ENCODE assay signal across 9 mouse cellular contexts in genomic region chr1:171387099-171387498, GRCm38 (mm10). TPM values are rescaled to one million over a fixed set of nuclear protein-coding genes. Genes with fewer than 3 reads are reported as not detected.
DNase-seq lines count a peak whose midpoint lies in the region; ATAC-seq and TF ChIP-seq lines count a peak whose summit lies in the region.
"Had no signal": no experiment of that assay in that cellular context is flagged by ENCODE, and none has a peak within 500 bp of the region (broad histone marks: within the 10 kb centered on the region; RNA-seq: fewer than 3 reads in every experiment).

No protein-coding gene starts in this region.

- no peaks in the 10 kb centered on the region for H3K27me3 ChIP-seq in hindbrain, embryonic 13.5 days
- H3K27me3 ChIP-seq in hindbrain, embryonic 14.5 days (ENCODE audit: control insufficient read depth, insufficient read depth, low read length): no peaks in the 10 kb centered on the region
- H3K27me3 ChIP-seq in C2C12 (ENCODE audit: control insufficient read depth, insufficient read depth, insufficient read length): no peaks in the 10 kb centered on the region

- H3K4me2 ChIP-seq in hindbrain, embryonic 13.5 days: no peak overlapping the region
- no peak overlapping the region for H3K4me2 ChIP-seq in hindbrain, embryonic 14.5 days (replicated peaks)

- no peak for DNase-seq in hindbrain, embryonic 14.5 days (ENCODE audit: low spot score)
- DNase-seq in mesoderm, embryonic 11.5 days (ENCODE audit: low read depth, low spot score): peak; percentile 55
- no peak for DNase-seq in adrenal gland, adult 18-20 months (ENCODE audit: low spot score in 2 of 2)
- no peak for DNase-seq in layer of hippocampus, adult 8-10 months (ENCODE audit: low spot score in 2 of 2)
- DNase-seq in left cerebral cortex, adult 18-20 months (ENCODE audit: low spot score in 2 of 2): no peak

- no peak overlapping the region for H3ac ChIP-seq in C2C12 (ENCODE audit: control insufficient read depth, insufficient read length, low read depth)

- ATAC-seq in hindbrain, embryonic 13.5 days (ENCODE audit: low FRiP score): no peak
- ATAC-seq in hindbrain, embryonic 14.5 days (ENCODE audit: low FRiP score): no peak

- 21% methylated on average over 6 of the region's 6 CpGs for WGBS in hindbrain, embryonic 13.5 days
- 21% methylated on average over 6 of the region's 6 CpGs for WGBS in hindbrain, embryonic 14.5 days

- no peak overlapping the region for H3K27ac ChIP-seq in hindbrain, embryonic 13.5 days
- H3K27ac ChIP-seq in hindbrain, embryonic 14.5 days: no peak overlapping the region
- no peak overlapping the region for H3K27ac ChIP-seq in bone marrow macrophage, adult 2 months (ENCODE audit: insufficient read depth, low read depth, low read length)

- no peak for TF ChIP-seq POLR2A in bone marrow macrophage, adult 2 months (IDR thresholded peaks at IDR 0.05; ENCODE audit: borderline replicate concordance, low read depth, low read length)

- peak overlapping the region; percentile 49; the same call in 1 of the 2 replicates for H3K9ac ChIP-seq in hindbrain, embryonic 13.5 days
- no peak overlapping the region for H3K9ac ChIP-seq in hindbrain, embryonic 14.5 days

- no peaks in the 10 kb centered on the region for H3K36me3 ChIP-seq in hindbrain, embryonic 13.5 days
- no peaks in the 10 kb centered on the region for H3K36me3 ChIP-seq in hindbrain, embryonic 14.5 days (replicated peaks; ENCODE audit: control insufficient read depth, insufficient read depth)
- no peaks in the 10 kb centered on the region for H3K36me3 ChIP-seq in C2C12 (ENCODE audit: control insufficient read depth, insufficient read depth)

- H3K4me1 ChIP-seq in hindbrain, embryonic 13.5 days (replicated peaks): peaks cover 3% of the 10 kb centered on the region
- no peaks in the 10 kb centered on the region for H3K4me1 ChIP-seq in hindbrain, embryonic 14.5 days (replicated peaks; ENCODE audit: control insufficient read depth, insufficient read depth, low read length)
- H3K4me1 ChIP-seq in bone marrow macrophage, adult 2 months (ENCODE audit: control insufficient read depth, insufficient read depth, low read length): peaks cover 32% of the 10 kb centered on the region

- no peaks in the 10 kb centered on the region for H3K79me3 ChIP-seq in C2C12 (ENCODE audit: low read depth)

- H3K9me3 ChIP-seq in hindbrain, embryonic 13.5 days: no peaks in the 10 kb centered on the region
- no peaks in the 10 kb centered on the region for H3K9me3 ChIP-seq in hindbrain, embryonic 14.5 days (ENCODE audit: control insufficient read depth, low read length)

- H3K79me2 ChIP-seq in C2C12 (ENCODE audit: control insufficient read depth, insufficient read depth): no peaks in the 10 kb centered on the region

- TF ChIP-seq CTCF in C2C12 (IDR thresholded peaks at IDR 0.05; ENCODE audit: control insufficient read depth, insufficient read depth, insufficient read length): peak; percentile 15
- peak; percentile 54 for TF ChIP-seq CTCF in bone marrow macrophage, adult 2 months (IDR thresholded peaks at IDR 0.05; ENCODE audit: low read depth, low read length)

- H3K4me3 ChIP-seq in hindbrain, embryonic 13.5 days: no peak overlapping the region
- H3K4me3 ChIP-seq in hindbrain, embryonic 14.5 days (replicated peaks; ENCODE audit: low read length): no peak overlapping the region
- no peak overlapping the region for H3K4me3 ChIP-seq in C2C12 (ENCODE audit: insufficient read depth, poor library complexity, severe bottlenecking)
- H3K4me3 ChIP-seq in bone marrow macrophage, adult 2 months (ENCODE audit: insufficient read depth, low read length): no peak overlapping the region

TF ChIP-seq in C2C12, 6 proteins besides CTCF, POLR2A, EP300 and RAD21:
- no peak for TF ChIP-seq MYOD1 (IDR thresholded peaks at IDR 0.05; ENCODE audit: control insufficient read depth, insufficient read length, low read depth)
- no peak for TF ChIP-seq CEBPB (IDR thresholded peaks at IDR 0.05; ENCODE audit: low read depth)
- TF ChIP-seq FOSL1 (IDR thresholded peaks at IDR 0.05; ENCODE audit: insufficient read depth, low read length, poor library complexity, severe bottlenecking): no peak
TF ChIP-seq in C2C12: peak in this region for 0.

RNA-seq across cellular contexts. Expression of gene Arhgap30, which starts 1.7 kb away (rescaled TPM):
- 1.00 and 1.0 TPM in 2 replicates for polyA plus RNA-seq in hindbrain, embryonic 13.5 days (2015; fragmentation: Nextera tagmentation; extraction: Ambion mirVana)
- 0.31 and 0.71 TPM in 2 replicates for polyA plus RNA-seq in hindbrain, embryonic 14.5 days (2014; fragmentation: Nextera tagmentation; extraction: Ambion mirVana)
- polyA plus RNA-seq in C2C12 (2012; fragmentation: generic; extraction: Trizol): 0.05 TPM
- polyA plus RNA-seq in bone marrow macrophage, adult 2 months (2012; ENCODE audit: insufficient read depth, insufficient read length, missing spikeins): 178 and 182 TPM in 2 replicates
- total RNA-seq in adrenal gland, adult 18-20 months (2021): 1 to 10 TPM; 3.6 to 6.8 TPM
- total RNA-seq in layer of hippocampus, adult 8-10 months (2022): 1 to 10 TPM; 1.9 to 8.7 (median 4.9) TPM
- total RNA-seq in left cerebral cortex, adult 18-20 months (2021): 1 to 10 TPM; 2.2 to 2.6 TPM

RNA-seq across cellular contexts. Expression of gene Nectin4, which starts 17.2 kb away (rescaled TPM):
- 1.4 and 1.7 TPM in 2 replicates for polyA plus RNA-seq in hindbrain, embryonic 13.5 days (2015; fragmentation: Nextera tagmentation; extraction: Ambion mirVana)
- 2.3 TPM in 2 replicates for polyA plus RNA-seq in hindbrain, embryonic 14.5 days (2014; fragmentation: Nextera tagmentation; extraction: Ambion mirVana)
- 0.06 TPM for polyA plus RNA-seq in C2C12 (2012; fragmentation: generic; extraction: Trizol)
- polyA plus RNA-seq in bone marrow macrophage, adult 2 months (2012; ENCODE audit: insufficient read depth, insufficient read length, missing spikeins): 9.7 and 11.5 TPM in 2 replicates
- total RNA-seq in adrenal gland, adult 18-20 months (2021): under 1 TPM; 0.20 to 0.45 TPM
- 1 to 10 TPM; 5.6 to 7.6 (median 6.5) TPM for total RNA-seq in layer of hippocampus, adult 8-10 months (2022)
- total RNA-seq in left cerebral cortex, adult 18-20 months (2021): 1 to 10 TPM; 3.6 to 4.7 TPM

RNA-seq across cellular contexts. Expression of gene Usf1, which starts 24.0 kb away (rescaled TPM):
- 202 and 209 TPM in 2 replicates for polyA plus RNA-seq in hindbrain, embryonic 13.5 days (2015; fragmentation: Nextera tagmentation; extraction: Ambion mirVana)
- 166 and 175 TPM in 2 replicates for polyA plus RNA-seq in hindbrain, embryonic 14.5 days (2014; fragmentation: Nextera tagmentation; extraction: Ambion mirVana)
- polyA plus RNA-seq in C2C12 (2012; fragmentation: generic; extraction: Trizol): 70.1 TPM
- 94.4 and 98.8 TPM in 2 replicates for polyA plus RNA-seq in bone marrow macrophage, adult 2 months (2012; ENCODE audit: insufficient read depth, insufficient read length, missing spikeins)
- 10 to 100 TPM; 51.7 to 53.5 TPM for total RNA-seq in adrenal gland, adult 18-20 months (2021)
- 100 to 1,000 TPM; 110 to 142 (median 124) TPM for total RNA-seq in layer of hippocampus, adult 8-10 months (2022)
- 100 to 1,000 TPM in 1 of 2 experiments, 10 to 100 TPM in 1; 99.0 to 105 TPM for total RNA-seq in left cerebral cortex, adult 18-20 months (2021)

RNA-seq across cellular contexts. Expression of gene Klhdc9, which starts 26.5 kb away (rescaled TPM):
- 2.8 and 3.3 TPM in 2 replicates for polyA plus RNA-seq in hindbrain, embryonic 13.5 days (2015; fragmentation: Nextera tagmentation; extraction: Ambion mirVana)
- 2.6 and 3.9 TPM in 2 replicates for polyA plus RNA-seq in hindbrain, embryonic 14.5 days (2014; fragmentation: Nextera tagmentation; extraction: Ambion mirVana)
- 0.05 TPM for polyA plus RNA-seq in C2C12 (2012; fragmentation: generic; extraction: Trizol)
- polyA plus RNA-seq in bone marrow macrophage, adult 2 months (2012; ENCODE audit: insufficient read depth, insufficient read length, missing spikeins): not detected in 2 replicates
- 1 to 10 TPM; 1.3 to 2.4 TPM for total RNA-seq in adrenal gland, adult 18-20 months (2021)
- total RNA-seq in layer of hippocampus, adult 8-10 months (2022): 10 to 100 TPM in 2 of 4 experiments, 1 to 10 TPM in 2; 5.1 to 11.7 (median 8.2) TPM
- 1 to 10 TPM; 7.1 to 8.0 TPM for total RNA-seq in left cerebral cortex, adult 18-20 months (2021)

RNA-seq across cellular contexts. Expression of gene Tstd1, which starts 31.6 kb away (rescaled TPM):
- polyA plus RNA-seq in hindbrain, embryonic 13.5 days (2015; fragmentation: Nextera tagmentation; extraction: Ambion mirVana): 10.0 and 11.7 TPM in 2 replicates
- polyA plus RNA-seq in hindbrain, embryonic 14.5 days (2014; fragmentation: Nextera tagmentation; extraction: Ambion mirVana): 2.4 and 3.1 TPM in 2 replicates
- polyA plus RNA-seq in C2C12 (2012; fragmentation: generic; extraction: Trizol): 0.66 TPM
- polyA plus RNA-seq in bone marrow macrophage, adult 2 months (2012; ENCODE audit: insufficient read depth, insufficient read length, missing spikeins): 7.7 and 16.7 TPM in 2 replicates
- 1 to 10 TPM; 3.1 to 4.0 TPM for total RNA-seq in adrenal gland, adult 18-20 months (2021)
- total RNA-seq in layer of hippocampus, adult 8-10 months (2022): 10 to 100 TPM in 1 of 4 experiments, 1 to 10 TPM in 3; 3.0 to 10.0 (median 4.6) TPM
- total RNA-seq in left cerebral cortex, adult 18-20 months (2021): 1 to 10 TPM; 1.4 to 2.3 TPM
- polyA plus RNA-seq: macrophage had no signal

Comparison
In these comparisons a context has a peak if more than half of its experiments do, and no peak if none do; other contexts are left out.
1. RNA of gene Arhgap30, which starts 1.7 kb away (polyA plus RNA-seq): 178 to 182 TPM in bone marrow macrophage, adult 2 months; 1.00 to 1.0 TPM in hindbrain, embryonic 13.5 days, 0.31 to 0.71 TPM in hindbrain, embryonic 14.5 days and 0.05 TPM in C2C12 (single experiment); every median in the first group is over 10 times any median in the second.